Mouse (Mus musculus): Measurements from ENCODE around the gene H60b.
"Not testable (repeated sequence)": the region's sequence is repeated elsewhere in the genome, so short reads cannot be mapped to it uniquely, and the experiment has no call there.

Gene H60b

DNA sequence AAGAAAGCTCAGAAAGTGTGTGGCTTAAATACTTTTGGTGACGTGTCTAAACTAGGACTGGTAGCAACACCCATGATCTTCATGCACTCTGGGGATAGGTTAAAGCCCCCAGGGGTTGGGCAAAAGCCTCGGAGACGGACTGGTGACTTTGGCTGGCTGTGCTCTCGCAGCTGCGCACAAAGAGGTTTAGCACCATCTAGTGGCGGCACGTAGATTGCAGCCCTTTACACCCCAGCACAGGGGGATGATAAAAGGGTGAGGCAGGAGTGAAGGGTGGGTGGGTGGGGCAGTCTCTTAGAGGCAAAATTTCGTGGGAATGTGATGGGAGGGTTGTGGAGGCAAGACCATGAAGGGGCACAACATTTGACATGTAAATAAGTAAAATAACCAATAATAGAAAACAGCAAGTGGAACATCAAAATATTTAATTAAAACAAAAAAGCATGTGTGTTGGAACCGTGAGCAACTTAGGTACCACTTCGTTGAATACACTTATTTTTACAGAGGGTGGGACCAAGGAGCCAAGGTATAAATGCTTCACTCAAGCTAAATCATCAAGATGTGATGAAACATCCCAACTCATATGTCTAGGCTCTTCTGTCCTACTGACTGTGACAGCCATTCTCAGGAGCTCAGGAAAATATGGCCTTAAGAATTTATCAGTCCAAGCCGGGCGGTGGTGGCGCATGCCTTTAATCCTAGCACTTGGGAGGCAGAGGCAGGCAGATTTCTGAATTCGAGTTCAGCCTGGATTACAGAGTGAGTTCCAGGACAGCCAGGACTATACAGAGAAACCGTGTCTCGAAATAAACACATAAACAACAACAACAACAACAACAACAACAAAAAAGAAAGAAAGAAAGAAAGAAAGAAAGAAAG is 5.6 kb downstream of the H60b start:
- not testable (repeated sequence) for ATAC-seq (ENCODE audit: insufficient number of reproducible peaks, low FRiP score, low TSS enrichment)

DNA sequence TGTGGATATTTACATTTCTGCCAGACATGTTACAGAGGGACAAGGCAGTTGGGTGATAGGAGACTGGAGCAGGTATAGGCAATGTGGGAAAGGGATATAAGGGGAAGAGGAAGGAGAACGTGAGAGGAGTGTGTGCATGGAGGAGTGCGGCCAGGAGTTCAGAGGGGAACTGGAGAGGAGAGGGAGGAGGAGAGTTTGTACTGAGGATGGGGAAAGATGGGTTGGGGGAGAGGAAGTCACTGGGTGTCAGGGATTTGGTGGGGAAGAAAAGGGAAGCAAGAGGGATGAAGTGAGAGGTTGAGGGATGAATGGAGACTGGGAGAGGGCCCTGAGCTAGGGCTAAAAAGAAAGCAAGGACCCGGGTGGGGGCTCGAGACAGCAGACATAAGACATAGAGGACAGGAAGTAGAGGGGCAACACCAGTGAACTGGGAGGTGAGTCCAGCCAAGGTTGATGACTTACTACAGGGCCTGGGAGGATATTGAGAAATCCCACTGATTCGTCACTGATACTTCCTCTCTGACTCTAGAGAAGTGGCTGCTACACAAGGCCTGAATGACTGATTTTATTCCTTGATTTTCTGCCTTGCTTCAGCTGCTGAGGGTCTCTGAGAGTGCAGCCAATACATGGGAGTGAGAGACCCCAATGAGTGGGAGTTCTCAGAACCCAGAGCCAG is 7.1 kb downstream of the H60b start:
- not testable (repeated sequence) for ATAC-seq (ENCODE audit: insufficient number of reproducible peaks, low FRiP score, low TSS enrichment)

DNA sequence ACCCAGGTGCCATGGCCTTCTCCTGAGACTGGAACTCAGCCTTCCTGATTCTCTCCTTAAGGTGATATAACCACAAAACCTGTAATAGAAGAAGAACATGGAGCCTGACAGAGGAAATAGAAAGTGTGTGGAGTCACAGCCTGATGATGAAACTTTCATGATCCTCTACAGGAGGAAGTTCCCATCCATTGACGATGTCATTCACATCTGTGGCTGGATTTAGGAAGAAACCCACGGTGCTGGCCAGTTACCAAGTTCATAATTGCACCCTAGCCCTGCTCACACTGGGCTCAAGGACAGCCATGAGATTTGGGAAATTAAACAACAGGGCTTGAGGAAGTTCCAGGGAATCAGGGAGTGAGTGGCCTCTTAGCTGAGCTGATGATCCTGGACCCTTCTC is 7.6 kb downstream of the H60b start:
- not testable (repeated sequence) for ATAC-seq (ENCODE audit: insufficient number of reproducible peaks, low FRiP score, low TSS enrichment)

DNA sequence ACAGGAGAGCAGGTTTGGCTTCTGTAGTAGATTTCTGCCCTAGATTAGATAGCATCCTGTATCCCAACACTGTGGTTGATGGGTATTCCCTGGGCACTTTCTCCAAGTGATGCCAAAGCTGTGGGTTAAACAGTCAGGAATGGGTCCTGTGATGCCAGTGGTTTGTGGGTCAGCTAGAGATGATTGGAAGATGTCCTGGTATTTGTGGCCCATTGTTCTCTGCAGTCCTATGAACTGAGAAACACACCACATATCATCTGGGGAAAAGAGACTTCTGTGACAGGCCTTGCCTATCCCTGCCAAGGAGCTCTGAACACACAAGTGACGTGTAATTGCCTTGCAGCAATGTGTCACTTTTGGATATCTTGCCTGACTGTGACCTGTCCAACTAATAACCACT is 8.7 kb downstream of the H60b start:
- ATAC-seq (ENCODE audit: insufficient number of reproducible peaks, low FRiP score, low TSS enrichment): not testable (repeated sequence)

DNA sequence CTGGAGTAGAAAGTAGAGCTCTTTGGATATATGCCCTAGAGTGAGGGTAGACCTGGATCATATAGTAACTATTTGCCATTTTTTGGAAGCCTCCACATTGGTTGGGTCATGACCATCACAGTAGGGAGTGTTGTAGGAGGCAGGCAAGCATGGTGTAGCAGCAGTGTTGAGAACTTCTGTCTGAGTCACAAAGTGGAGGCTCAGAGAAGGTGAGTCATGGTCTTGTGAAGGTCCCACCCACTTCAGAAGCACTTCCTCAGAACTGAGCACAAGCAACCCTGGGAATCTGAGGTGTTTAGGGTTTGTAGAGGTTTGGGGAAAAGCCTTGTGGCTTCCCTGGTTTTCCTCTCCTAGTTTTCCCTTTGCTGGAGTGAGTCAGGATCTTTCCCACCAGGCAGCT is 10.7 kb downstream of the H60b start:
- not testable (repeated sequence) for ATAC-seq (ENCODE audit: insufficient number of reproducible peaks, low FRiP score, low TSS enrichment)

DNA sequence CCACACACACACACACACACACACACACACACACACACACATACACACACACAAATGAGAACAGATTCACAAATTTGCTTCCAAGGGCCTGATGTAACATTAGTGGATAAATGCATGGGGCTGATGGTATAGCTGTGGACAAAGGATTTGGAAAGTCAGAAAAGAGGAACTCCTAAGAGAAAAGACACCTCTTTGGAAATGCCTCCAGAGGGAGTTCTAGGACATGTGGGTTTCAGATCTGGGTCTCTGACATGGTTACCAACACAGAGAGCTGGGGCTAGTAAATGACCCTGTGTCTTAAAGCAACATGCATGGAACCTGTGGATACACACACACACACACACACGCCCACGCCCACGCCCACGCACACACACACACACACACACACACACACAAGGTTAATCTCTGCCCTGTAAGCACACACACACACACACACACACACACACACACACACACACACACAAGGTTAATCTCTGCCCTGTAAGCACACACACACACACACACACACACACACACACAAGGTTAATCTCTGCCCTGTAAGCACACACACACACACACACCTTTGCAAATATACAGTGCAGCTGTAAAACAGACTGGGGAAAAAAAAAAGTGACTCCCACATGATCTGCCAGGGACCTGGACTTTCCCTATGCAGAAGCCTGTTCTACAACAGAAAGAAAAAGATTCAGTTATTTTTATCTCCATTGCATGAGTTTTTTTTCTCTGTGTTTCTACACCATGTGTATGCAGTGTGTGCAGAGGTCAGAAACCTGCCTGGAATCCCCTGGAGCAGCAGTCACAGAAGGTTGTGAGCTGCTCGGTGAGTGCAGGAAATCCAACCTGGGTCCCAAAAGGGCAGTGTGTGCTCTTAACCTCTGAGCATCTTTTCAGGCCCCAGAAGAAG is 14.3 kb downstream of the H60b start:
- not testable (repeated sequence) for ATAC-seq (ENCODE audit: insufficient number of reproducible peaks, low FRiP score, low TSS enrichment)

DNA sequence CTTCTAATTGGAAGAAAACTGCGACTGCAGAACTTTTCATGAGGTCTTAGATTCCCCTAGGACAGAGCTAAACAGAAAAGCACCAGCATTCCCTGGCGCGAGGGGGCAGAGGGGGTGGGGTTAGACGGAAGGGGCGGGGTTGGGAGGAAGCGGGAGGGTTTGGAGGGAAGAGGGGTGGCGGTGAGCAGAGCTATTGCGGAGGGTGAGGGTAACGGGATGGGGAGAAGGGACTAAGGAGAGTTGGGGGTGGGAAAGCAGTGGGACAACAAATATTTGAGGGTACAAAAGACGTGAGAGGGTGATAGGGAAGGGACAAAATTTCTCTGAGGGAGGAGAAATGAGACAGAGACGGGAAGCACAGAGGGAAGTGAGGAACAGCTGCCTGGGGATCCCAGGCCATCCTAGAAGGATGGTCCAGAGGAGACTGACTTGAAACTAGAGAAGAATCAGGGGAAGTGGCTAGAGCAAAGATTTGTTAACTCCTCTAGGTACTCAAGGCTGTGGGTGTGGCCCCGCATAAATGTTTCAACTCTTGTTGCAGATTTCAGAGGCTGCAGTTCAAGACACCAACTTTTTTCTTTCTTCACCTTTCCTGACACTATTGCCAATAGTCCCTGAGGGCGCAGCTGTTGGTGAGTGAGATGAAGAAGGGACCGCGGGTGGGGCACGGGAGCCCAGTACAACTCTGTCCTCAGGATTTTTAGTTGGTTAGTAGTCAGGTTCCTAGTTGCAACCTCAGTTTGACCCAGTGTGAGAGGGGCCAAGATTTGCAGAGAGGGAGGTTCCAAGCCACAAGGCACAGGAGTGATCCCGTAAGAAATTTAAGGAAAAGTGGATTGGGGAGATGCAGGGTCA is 15.2 kb downstream of the H60b start:
- not testable (repeated sequence) for ATAC-seq (ENCODE audit: insufficient number of reproducible peaks, low FRiP score, low TSS enrichment)

DNA sequence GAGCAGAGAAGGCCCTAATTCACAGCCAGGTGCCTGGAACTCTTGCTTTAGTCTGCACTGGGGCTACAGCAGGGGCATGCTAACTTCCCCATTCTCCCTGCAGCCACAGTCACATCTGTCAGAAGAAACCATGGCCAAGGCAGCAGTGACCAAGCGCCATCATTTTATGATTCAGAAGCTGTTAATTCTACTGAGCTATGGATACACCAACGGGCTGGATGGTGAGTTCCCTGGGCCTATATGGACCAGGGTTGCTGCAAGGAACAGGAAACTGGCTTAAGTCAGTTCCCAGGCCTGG is 15.8 kb downstream of the H60b start:
- not testable (repeated sequence) for ATAC-seq (ENCODE audit: insufficient number of reproducible peaks, low FRiP score, low TSS enrichment)

DNA sequence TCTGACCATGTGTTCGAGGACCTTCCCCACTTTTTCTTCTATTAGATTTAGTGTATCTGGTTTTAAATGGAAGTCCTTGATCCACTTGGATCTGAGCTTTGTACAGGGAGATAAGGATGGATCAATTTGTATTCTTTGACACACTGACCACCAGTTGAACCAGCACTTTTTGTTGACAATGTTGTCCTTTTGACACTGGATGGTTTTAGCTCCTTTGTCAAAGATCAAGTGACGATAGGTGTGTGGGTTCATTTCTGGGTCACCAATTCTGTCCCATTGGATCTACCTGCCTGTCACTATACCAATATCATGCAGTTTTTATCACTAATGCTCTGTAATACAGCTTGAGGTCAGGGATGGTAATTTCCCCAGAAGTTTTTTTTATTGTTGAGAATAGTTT is 18.1 kb downstream of the H60b start:
- ATAC-seq (ENCODE audit: insufficient number of reproducible peaks, low FRiP score, low TSS enrichment): not testable (repeated sequence)

DNA sequence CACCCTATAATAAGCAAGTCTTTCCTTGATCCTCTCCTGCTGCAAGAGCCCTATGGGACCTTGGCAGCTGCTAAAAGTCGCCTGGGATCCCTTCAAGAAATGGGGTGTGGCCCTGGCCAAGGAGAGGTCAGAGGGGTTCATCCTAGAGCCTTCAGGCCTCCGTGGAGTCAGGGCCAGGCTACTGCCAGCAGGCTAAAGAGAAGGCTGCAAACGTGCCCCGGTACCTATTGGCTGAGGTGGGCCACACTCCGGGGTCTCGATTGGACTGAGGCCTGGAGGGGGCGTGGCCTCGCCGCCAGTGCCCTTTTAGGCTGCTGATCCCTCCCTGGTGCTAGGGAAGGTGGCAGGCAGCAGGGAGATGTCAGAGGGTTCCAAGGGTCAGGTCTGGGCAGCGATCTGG is 32.6 kb downstream of the H60b start:
- ATAC-seq (ENCODE audit: insufficient number of reproducible peaks, low FRiP score, low TSS enrichment): not testable (repeated sequence)

DNA sequence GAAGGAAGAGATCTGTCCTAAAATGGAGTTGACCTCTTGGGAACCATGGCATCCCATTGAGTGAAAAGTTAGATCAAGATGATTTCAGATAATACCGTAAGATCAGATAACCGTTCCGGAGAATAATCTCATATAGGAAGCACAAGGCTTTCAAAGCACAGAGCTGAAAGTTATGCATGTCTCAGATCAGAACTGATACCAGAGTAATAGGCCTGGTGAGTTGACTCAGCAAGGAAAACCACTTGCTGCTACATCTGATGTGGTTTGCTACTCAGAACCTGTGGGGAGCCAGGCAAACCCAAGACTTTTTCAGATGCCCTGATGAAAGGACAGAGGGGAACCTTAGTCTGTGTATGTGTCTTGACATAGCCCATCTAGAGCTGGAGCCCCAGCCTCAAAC is 43.0 kb downstream of the H60b start:
- ATAC-seq (ENCODE audit: insufficient number of reproducible peaks, low FRiP score, low TSS enrichment): not testable (repeated sequence)

DNA sequence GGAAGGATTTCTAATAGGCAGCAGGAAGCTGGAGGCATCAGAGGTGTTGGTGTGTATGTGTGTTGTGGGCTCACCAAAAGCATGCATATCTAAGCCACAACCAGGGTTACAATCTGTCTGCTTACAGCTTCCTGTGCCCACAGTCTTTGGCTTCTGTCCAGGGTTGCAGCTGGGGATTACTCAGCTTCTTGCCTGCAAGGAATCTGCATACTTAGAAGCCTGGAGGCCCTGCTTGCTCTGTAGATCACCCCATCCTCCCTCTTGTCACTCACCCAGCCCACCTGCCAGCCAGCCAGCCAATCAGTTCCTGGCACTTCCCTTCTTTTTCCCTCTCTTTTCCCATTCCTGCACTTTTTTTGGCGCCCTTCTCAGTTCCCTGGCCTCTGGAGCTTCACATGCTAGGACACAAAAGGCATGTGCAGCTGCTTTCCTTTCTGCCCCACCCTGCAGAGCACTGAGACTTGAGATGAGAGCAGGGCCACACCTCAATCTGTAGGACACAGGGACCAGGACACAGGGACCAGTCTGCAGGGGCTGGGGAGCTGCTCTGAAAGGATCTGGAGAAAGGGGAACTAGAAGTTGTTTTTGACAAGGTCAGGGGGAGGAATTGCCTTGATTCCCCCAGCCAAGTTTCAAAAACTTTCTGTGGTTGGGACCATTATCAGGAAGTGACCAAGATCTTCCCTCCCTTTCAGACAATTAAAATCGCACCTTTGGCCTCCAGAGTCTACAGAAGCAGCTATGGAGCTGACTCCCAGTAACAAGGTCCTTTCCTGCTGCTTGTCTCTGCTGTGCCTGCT is 44.6 kb downstream of the H60b start:
- ATAC-seq (ENCODE audit: insufficient number of reproducible peaks, low FRiP score, low TSS enrichment): not testable (repeated sequence)

DNA sequence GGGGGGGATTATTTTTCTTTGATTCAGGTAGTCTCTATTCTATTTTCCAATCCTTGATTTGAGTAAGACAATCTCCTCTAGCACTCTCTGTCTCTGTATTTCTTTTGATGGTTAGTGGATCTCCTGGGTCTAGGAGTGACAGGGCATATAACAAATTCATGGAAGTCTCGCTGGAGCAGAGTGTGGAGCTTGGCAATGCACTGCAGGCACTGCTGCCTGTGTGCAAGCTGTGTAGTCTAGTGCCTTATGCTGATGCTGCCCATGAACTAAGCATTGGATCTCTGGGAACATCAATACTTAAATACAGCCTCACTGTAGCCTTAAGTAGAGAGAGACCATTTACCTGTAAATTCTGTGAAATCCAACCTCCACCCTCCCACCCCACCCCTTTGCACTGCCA is 48.1 kb downstream of the H60b start:
- ATAC-seq (ENCODE audit: insufficient number of reproducible peaks, low FRiP score, low TSS enrichment): not testable (repeated sequence)

DNA sequence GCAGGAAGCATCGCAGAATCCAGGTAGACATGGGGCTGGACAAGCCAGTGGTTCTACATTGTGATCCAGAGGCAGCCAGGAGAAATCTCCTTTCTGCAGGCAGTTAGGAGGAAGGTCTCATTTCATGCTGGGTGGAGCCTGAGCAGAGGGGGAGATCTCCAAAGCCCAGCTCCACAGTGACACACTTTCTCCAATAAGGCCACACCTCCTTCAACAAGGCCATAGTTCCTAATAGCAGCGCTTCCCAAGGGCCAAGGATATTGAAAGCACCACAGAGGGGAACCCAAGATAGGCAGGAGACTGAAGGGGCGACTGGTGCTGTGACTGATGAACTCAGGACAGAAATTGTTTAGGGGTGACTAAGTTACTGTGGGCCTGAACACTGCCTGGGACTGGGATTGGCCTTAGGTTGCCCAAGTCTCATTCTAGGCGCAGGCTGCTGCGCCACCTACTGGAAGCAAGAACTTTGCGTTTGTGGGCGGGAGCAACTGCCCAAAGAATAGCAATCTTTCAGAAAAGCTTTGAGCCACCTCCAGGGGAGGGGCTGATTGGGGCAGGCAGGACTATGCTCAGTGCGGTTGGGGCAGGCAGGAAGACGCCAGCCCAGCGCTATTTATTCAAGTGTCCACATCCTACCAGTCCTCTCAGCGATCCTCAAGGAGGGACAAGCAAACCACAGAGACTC is 53.8 kb downstream of the H60b start:
- ATAC-seq (ENCODE audit: insufficient number of reproducible peaks, low FRiP score, low TSS enrichment): 0 out of 2 replicates have a peak, but pooled peaks have one; percentile 15

DNA sequence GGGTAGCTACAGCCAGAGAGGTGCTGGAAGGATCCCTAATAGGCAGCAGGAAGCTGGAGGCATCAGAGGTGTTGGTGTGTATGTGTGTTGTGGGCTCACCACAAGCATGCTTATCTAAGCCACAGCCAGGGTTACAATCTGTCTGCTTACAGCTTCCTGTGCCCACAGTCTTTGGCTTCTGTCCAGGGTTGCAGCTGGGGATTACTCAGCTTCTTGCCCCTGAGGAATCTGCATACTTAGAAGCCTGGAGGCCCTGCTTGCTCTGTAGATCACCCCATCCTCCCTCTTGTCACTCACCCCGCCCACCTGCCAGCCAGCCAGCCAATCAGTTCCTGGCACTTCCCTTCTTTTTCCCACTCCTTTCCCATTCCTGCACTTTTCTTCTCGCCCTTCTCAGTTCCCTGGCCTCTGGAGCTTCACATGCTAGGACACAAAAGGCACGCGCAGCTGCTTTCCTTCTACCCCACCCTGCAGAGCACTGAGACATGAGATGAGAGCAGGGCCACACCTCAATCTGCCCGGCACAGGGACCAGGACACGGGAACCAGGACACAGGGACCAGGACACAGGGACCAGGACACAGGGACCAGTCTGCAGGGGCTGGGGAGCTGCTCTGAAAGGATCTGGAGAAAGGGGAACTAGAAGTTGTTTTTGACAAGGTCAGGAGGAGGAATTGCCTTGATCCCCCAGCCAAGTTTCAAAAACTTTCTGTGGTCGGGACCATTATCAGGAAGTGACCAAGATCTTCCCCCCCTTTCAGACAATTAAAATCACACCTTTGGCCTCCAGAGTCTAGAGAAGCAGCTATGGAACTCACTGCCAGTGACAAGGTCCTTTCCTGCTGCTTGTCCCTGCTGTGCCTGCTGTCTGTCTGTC is 65.3 kb downstream of the H60b start:
- ATAC-seq (ENCODE audit: insufficient number of reproducible peaks, low FRiP score, low TSS enrichment): not testable (repeated sequence)

DNA sequence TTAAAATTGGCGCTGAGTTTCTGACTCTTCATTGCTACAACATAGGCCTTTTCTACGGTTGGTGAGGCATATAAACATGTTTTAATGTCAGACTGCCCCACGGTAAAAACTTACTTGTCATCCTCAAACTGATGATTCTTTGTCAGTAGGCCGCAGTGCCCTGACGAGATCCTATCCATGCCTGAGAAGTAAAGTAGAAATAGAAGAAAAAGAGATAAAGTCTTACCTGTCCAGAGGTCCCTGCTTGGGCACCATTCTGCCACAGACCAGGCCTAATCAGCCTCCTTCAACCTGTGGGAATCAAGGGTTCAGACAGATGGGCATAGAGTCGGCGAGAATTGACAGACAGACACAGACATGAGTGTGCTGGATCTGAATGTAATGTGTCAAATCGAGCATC is 106.7 kb downstream of the H60b start:
- no peak for ATAC-seq (ENCODE audit: insufficient number of reproducible peaks, low FRiP score, low TSS enrichment)

Data from cerebellum, adult (tissue).